Mouse (Mus musculus): ENCODE results near the gene Cxcl17. TPM values are rescaled to one million over a fixed set of nuclear protein-coding genes. Genes with fewer than 3 reads are reported as not detected.
"Not testable (repeated sequence)": the region's sequence is repeated elsewhere in the genome, so short reads cannot be mapped to it uniquely, and the experiment has no call there.

Gene Cxcl17
- polyA plus RNA-seq (2016; fragmentation: Nextera tagmentation; extraction: Ambion mirVana) = 0.29 and 0.58 TPM in 2 replicates

GRCm38 (mm10) chr7:25412833-25413441 lies at the start of gene Cxcl17:
TSS of gene Cxcl17 (minus strand) at chr7:25412886.
- H3K36me3 ChIP-seq = no peaks in the 10 kb centered on the region
- H3K27ac ChIP-seq = no peak within 1 kb of the TSS
- 65% methylated on average over 7 of the region's 7 CpGs for WGBS
- H3K9me3 ChIP-seq = no peaks in the 10 kb centered on the region
- no peak within 1 kb of the TSS for H3K4me2 ChIP-seq
- H3K9ac ChIP-seq (replicated peaks) = no peak within 1 kb of the TSS
- H3K4me1 ChIP-seq (replicated peaks) = no peaks in the 10 kb centered on the region
- no peaks in the 10 kb centered on the region for H3K27me3 ChIP-seq
- no peak within 1 kb of the TSS for H3K4me3 ChIP-seq (replicated peaks)
- ATAC-seq (ENCODE audit: insufficient number of reproducible peaks, insufficient read depth, low FRiP score, low TSS enrichment, low read depth) = no peak

GRCm38 (mm10) chr7:25462033-25462337 lies 49.3 kb upstream of the Cxcl17 start:
- not testable (repeated sequence) for H3K9me3 ChIP-seq; H3K4me1 ChIP-seq (replicated peaks); H3K4me3 ChIP-seq (replicated peaks); H3K27me3 ChIP-seq; H3K27ac ChIP-seq; H3K4me2 ChIP-seq; H3K36me3 ChIP-seq; ATAC-seq (ENCODE audit: insufficient number of reproducible peaks, insufficient read depth, low FRiP score, low TSS enrichment, low read depth); H3K9ac ChIP-seq (replicated peaks)
- WGBS = no CpG with 5 or more reads among the region's 1 CpGs

GRCm38 (mm10) chr7:25461336-25462032 lies 48.8 kb upstream of the Cxcl17 start:
- H3K27ac ChIP-seq; H3K27me3 ChIP-seq; H3K9me3 ChIP-seq; H3K4me2 ChIP-seq; H3K4me1 ChIP-seq (replicated peaks); H3K9ac ChIP-seq (replicated peaks); ATAC-seq (ENCODE audit: insufficient number of reproducible peaks, insufficient read depth, low FRiP score, low TSS enrichment, low read depth); H3K36me3 ChIP-seq; H3K4me3 ChIP-seq (replicated peaks): not testable (repeated sequence)
- WGBS = 65% methylated on average over 4 of the region's 5 CpGs

- no peak for ATAC-seq (ENCODE audit: insufficient number of reproducible peaks, insufficient read depth, low FRiP score, low TSS enrichment, low read depth)
- Histone ChIP-seq H3K9me3 (no peaks in the 10 kb centered on the region), H3K36me3 (no peaks in the 10 kb centered on the region), H3K4me1 (replicated peaks) (no peaks in the 10 kb centered on the region), H3K4me2 (no peak overlapping the region), H3K27me3 (no peaks in the 10 kb centered on the region), H3K9ac (replicated peaks) (no peak overlapping the region), H3K4me3 (replicated peaks) (no peak overlapping the region), H3K27ac (no peak overlapping the region)
- 84% methylated on average over 3 of the region's 3 CpGs for WGBS
Measured at GRCm38 (mm10) chr7:25452103-25452502, 39.4 kb upstream of the Cxcl17 start.

GRCm38 (mm10) chr7:25449913-25450890 lies 37.5 kb upstream of the Cxcl17 start:
- Histone ChIP-seq H3K27ac (no peak overlapping the region), H3K27me3 (no peaks in the 10 kb centered on the region), H3K4me3 (replicated peaks) (no peak overlapping the region), H3K4me2 (no peak overlapping the region), H3K36me3 (no peaks in the 10 kb centered on the region), H3K9me3 (no peaks in the 10 kb centered on the region), H3K4me1 (replicated peaks) (no peaks in the 10 kb centered on the region), H3K9ac (replicated peaks) (no peak overlapping the region)
- WGBS = 59% methylated on average over 9 of the region's 9 CpGs
- ATAC-seq (ENCODE audit: insufficient number of reproducible peaks, insufficient read depth, low FRiP score, low TSS enrichment, low read depth) = no peak

- Histone ChIP-seq H3K36me3 (no peaks in the 10 kb centered on the region), H3K4me1 (replicated peaks) (no peaks in the 10 kb centered on the region), H3K9ac (replicated peaks) (no peak overlapping the region), H3K9me3 (no peaks in the 10 kb centered on the region), H3K4me3 (replicated peaks) (no peak overlapping the region), H3K27ac (no peak overlapping the region), H3K4me2 (no peak overlapping the region), H3K27me3 (no peaks in the 10 kb centered on the region)
- no peak for ATAC-seq (ENCODE audit: insufficient number of reproducible peaks, insufficient read depth, low FRiP score, low TSS enrichment, low read depth)
- WGBS = 81% methylated on average over 6 of the region's 6 CpGs
Measured at GRCm38 (mm10) chr7:25440816-25441153, 28.1 kb upstream of the Cxcl17 start.

GRCm38 (mm10) chr7:25439978-25440815 lies 27.5 kb upstream of the Cxcl17 start:
- ATAC-seq (ENCODE audit: insufficient number of reproducible peaks, insufficient read depth, low FRiP score, low TSS enrichment, low read depth) = no peak
- 87% methylated on average over 9 of the region's 9 CpGs for WGBS
- Histone ChIP-seq H3K4me2 (no peak overlapping the region), H3K27me3 (no peaks in the 10 kb centered on the region), H3K4me3 (replicated peaks) (no peak overlapping the region), H3K27ac (no peak overlapping the region), H3K9me3 (no peaks in the 10 kb centered on the region), H3K36me3 (no peaks in the 10 kb centered on the region), H3K9ac (replicated peaks) (no peak overlapping the region), H3K4me1 (replicated peaks) (no peaks in the 10 kb centered on the region)

- no peaks in the 10 kb centered on the region for H3K27me3 ChIP-seq
- H3K27ac ChIP-seq = no peak overlapping the region
- H3K4me2 ChIP-seq = no peak overlapping the region
- no peak for ATAC-seq (ENCODE audit: insufficient number of reproducible peaks, insufficient read depth, low FRiP score, low TSS enrichment, low read depth)
- 92% methylated on average over 8 of the region's 8 CpGs for WGBS
- no peaks in the 10 kb centered on the region for H3K9me3 ChIP-seq
- H3K4me3 ChIP-seq (replicated peaks) = no peak overlapping the region
- 0 out of 2 replicates have a peak, but pooled peaks cover 2% of the 10 kb centered on the region for H3K4me1 ChIP-seq (replicated peaks)
- no peaks in the 10 kb centered on the region for H3K36me3 ChIP-seq
- H3K9ac ChIP-seq (replicated peaks) = no peak overlapping the region
Measured at GRCm38 (mm10) chr7:25439124-25439822, 26.6 kb upstream of the Cxcl17 start.

- H3K4me1 ChIP-seq (replicated peaks) = peaks cover 11% of the 10 kb centered on the region
- no peak overlapping the region for H3K27ac ChIP-seq
- ATAC-seq (ENCODE audit: insufficient number of reproducible peaks, insufficient read depth, low FRiP score, low TSS enrichment, low read depth) = no peak
- no peaks in the 10 kb centered on the region for H3K36me3 ChIP-seq
- H3K9ac ChIP-seq (replicated peaks) = no peak overlapping the region
- H3K27me3 ChIP-seq = no peaks in the 10 kb centered on the region
- WGBS = 89% methylated on average over 2 of the region's 2 CpGs
- no peak overlapping the region for H3K4me2 ChIP-seq
- no peak overlapping the region for H3K4me3 ChIP-seq (replicated peaks)
- H3K9me3 ChIP-seq = no peaks in the 10 kb centered on the region
Measured at GRCm38 (mm10) chr7:25436704-25437103, 24.0 kb upstream of the Cxcl17 start.

GRCm38 (mm10) chr7:25436226-25436625 lies 23.5 kb upstream of the Cxcl17 start:
- Histone ChIP-seq H3K4me1 (replicated peaks) (peaks cover 11% of the 10 kb centered on the region), H3K9me3 (no peaks in the 10 kb centered on the region), H3K36me3 (no peaks in the 10 kb centered on the region), H3K9ac (replicated peaks) (no peak overlapping the region), H3K27me3 (no peaks in the 10 kb centered on the region), H3K27ac (no peak overlapping the region), H3K4me3 (replicated peaks) (no peak overlapping the region), H3K4me2 (no peak overlapping the region)
- 88% methylated on average over 6 of the region's 6 CpGs for WGBS
- no peak for ATAC-seq (ENCODE audit: insufficient number of reproducible peaks, insufficient read depth, low FRiP score, low TSS enrichment, low read depth)
